Comparison of ENCODE assay signal across 8 mouse cellular contexts in the genomic region with DNA sequence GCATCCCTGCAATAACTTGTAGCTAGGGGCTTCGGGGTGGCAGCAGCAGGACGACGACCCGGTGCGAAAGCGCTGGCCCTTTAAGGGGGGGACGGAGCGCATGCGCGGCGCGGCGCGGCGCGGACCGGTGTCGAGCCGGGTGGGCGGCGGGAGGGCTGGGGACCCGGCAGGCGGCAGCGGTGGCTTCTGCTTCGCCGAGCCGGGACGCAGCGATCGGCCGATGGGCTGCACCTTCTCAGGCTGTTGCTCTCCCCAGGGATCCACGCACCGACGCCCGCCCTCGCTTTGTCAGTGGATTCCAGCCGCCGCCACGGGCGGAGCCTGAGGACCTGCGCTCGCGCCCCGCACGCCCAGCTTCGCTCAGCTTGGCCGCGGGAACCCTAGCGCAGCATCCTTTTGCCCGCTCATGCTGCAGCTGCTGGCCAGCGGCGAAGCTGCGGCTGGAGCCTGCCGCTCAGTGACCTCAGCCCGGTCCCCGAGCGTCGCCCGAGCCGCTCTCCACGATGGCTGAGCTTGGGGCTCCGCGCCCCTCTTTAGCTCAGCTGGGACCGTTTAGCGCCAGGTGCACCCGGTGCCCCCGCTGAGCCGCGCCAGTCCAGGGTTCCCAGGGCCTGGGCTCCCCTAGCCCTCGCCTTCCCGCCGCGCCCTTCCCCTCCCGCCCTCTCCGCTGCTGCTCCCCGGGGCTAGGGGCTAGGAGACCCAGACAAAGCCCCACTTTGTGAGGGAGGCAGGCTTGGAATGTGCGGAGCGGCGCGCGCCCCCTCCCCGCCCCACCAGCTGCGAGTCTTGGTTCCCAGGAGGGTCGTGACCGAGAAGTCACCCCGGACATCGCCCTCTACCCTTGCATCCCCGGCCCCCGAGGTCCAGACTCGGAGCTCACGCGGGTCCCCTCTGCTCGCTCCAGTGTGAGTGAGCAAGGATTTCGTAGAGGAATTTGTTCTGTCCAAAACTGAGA. TPM values are rescaled to one million over a fixed set of nuclear protein-coding genes. Genes with fewer than 3 reads are reported as not detected.
DNase-seq lines count a peak whose midpoint lies in the region; ATAC-seq lines count a peak whose summit lies in the region.

TSS of gene Vash1 (plus strand) at position 110 of the 955 bp plus-strand sequence.

- H3K27me3 ChIP-seq in hindbrain, embryonic 13.5 days: no peaks in the 10 kb centered on the region

- peak within 1 kb of the TSS; percentile 92 for H3K4me2 ChIP-seq in hindbrain, embryonic 13.5 days

- H3K36me3 ChIP-seq in hindbrain, embryonic 13.5 days: peaks cover 5% of the 10 kb centered on the region

- peak; percentile 73 for ATAC-seq in hindbrain, embryonic 13.5 days (ENCODE audit: low FRiP score)
- ATAC-seq in monocyte, adult 5-6 weeks (replicated peaks; ENCODE audit: insufficient number of reproducible peaks, low FRiP score, low TSS enrichment, poor library complexity, severe bottlenecking): no peak

- 1% methylated on average over 88 of the region's 94 CpGs for whole genome bisulfite sequencing in hindbrain, embryonic 13.5 days

- peak; percentile 23 for DNase-seq in T-cell, adult 2 months (ENCODE audit: low spot score)
- DNase-seq in cerebellum, postnatal 10 days: peak; percentile 90 to 95
- peak; percentile 76 to 81 for DNase-seq in frontal cortex, postnatal 36 days (ENCODE audit: low spot score in 2 of 2)
- peak; percentile 73 to 78 for DNase-seq in layer of hippocampus, postnatal 25 days (ENCODE audit: extremely low spot score in 1 of 2, low spot score in 1 of 2)
- peak; percentile 66 for DNase-seq in lung, postnatal 14 days
- DNase-seq in retina, postnatal 7 days (ENCODE audit: low read depth, low spot score): peak; percentile 63

- H3K9ac ChIP-seq in hindbrain, embryonic 13.5 days: peak within 1 kb of the TSS; percentile 100

- peak within 1 kb of the TSS; percentile 99 for H3K4me3 ChIP-seq in hindbrain, embryonic 13.5 days

- peak within 1 kb of the TSS; percentile 98 for H3K27ac ChIP-seq in hindbrain, embryonic 13.5 days

- H3K4me1 ChIP-seq in hindbrain, embryonic 13.5 days (replicated peaks): peaks cover 36% of the 10 kb centered on the region

- no peaks in the 10 kb centered on the region for H3K9me3 ChIP-seq in hindbrain, embryonic 13.5 days

RNA-seq across cellular contexts. Expression of gene Vash1, which starts in this region (rescaled TPM):
- 35.1 TPM in 2 replicates for polyA plus RNA-seq in hindbrain, embryonic 13.5 days (2015; fragmentation: Nextera tagmentation; extraction: Ambion mirVana)
- total RNA-seq in layer of hippocampus, postnatal 25 days (2021): 10 to 100 TPM; 46.1 to 55.2 TPM
- not detected in 3 replicates for total RNA-seq in monocyte, adult 5-6 weeks (2017)

Comparison
In these comparisons a context has a peak if more than half of its experiments do, and no peak if none do; other contexts are left out.
1. RNA of gene Vash1 (total RNA-seq): 46.1 to 55.2 TPM in layer of hippocampus, postnatal 25 days; not detected in monocyte, adult 5-6 weeks; every median in the first group is over 10 times any median in the second.
2. DNase-seq: peak in every context shown above with its lines; median percentile 92 in cerebellum, postnatal 10 days; 78 in frontal cortex, postnatal 36 days; 76 in layer of hippocampus, postnatal 25 days; 66 in lung, postnatal 14 days; 63 in retina, postnatal 7 days; 23 in T-cell, adult 2 months.